Mouse (Mus musculus): ENCODE data around the gene Sftpd. TPM values are rescaled to one million over a fixed set of nuclear protein-coding genes. Genes with fewer than 3 reads are reported as not detected.
A peak's percentile ranks its signal among the peaks of the same experiment; 100 is the strongest.

The Sftpd gene
- 0.46 TPM in 1 of 2 replicates, not detected in the other for polyA plus RNA-seq (2015; fragmentation: Nextera tagmentation; extraction: Ambion mirVana)

DNA sequence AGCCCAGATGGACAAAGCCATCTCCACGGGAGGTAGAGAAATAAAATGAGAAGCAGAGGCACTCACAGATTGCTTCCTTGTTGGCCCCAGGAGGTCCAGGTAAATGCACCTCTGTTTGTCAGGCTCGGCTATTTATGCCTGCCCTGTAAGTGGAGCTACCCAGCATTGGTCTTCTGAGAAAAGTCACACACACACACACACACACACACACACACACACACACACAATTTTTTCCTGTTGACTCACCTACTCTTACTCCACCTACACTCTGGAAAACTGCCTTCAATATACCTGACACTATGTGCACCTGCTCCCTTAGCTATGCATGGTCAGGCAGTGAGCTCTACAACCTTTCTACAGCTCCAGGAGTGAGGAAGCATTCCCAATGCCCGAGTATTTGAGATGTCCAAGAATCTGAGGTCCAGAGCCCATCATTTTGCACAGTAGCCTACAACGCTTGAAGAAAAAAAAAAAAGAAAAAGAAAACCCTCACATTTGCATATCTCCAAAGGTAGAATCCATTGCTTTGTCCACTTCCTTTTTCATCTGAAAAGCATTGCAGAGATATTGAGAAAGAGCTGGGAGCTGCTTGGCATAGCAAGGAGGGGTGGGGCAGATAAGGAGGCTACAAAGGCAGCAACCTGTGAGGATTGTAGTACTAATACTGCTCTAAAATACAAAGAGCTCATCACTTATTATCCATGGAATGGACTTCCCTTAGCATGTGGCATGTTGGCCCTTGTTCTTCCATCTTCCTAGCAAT lies at the start of gene Sftpd:
TSS of gene Sftpd (minus strand) at position 91 of the 763 bp plus-strand sequence.
- Histone ChIP-seq H3K4me2 (no peak within 1 kb of the TSS), H3K4me3 (replicated peaks) (no peak within 1 kb of the TSS), H3K9ac (no peak within 1 kb of the TSS), H3K27me3 (no peaks in the 10 kb centered on the region), H3K36me3 (no peaks in the 10 kb centered on the region), H3K27ac (no peak within 1 kb of the TSS), H3K4me1 (no peaks in the 10 kb centered on the region), H3K9me3 (replicated peaks) (no peaks in the 10 kb centered on the region)
- ATAC-seq (replicated peaks; ENCODE audit: low FRiP score) = 0 out of 2 replicates have a peak, but pooled peaks have one; percentile 15
- WGBS = 81% methylated on average over 4 of the region's 4 CpGs

DNA sequence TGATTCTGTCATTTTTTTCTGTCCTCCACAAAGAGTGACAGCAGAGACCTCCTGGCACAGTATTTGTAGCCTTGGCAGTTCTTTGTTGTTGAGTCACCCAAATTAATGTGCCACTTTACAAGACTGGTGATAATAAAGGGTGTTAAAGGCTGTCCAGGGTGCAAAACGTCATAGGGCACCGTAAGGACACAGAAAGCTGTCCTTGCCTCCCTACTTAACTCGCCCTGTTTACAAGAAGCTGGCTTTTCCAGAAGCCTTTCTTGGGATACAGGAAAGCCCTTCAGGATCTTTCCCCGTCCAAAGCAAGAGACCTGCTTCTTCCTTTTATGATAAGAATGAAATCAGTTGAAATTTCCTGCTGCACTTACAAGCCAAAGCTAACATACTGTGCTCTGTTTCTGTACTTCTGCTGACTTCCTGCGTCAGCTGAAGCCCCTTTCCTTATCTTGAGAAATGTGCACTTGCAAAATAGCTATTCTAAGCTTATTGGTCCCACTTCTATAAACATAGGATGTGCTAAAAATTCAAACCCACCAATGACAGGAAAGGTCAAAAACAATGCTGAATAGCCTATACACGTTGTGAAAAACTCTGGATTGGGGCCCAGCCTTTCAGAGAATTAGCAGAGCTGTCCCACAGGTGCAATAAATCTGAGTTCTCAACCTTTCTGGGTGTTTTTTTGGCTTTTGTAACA lies 13.2 kb upstream of the Sftpd start:
- Histone ChIP-seq H3K27ac (no peak overlapping the region), H3K4me3 (replicated peaks) (no peak overlapping the region), H3K4me2 (no peak overlapping the region), H3K4me1 (no peaks in the 10 kb centered on the region), H3K36me3 (no peaks in the 10 kb centered on the region), H3K9me3 (replicated peaks) (no peaks in the 10 kb centered on the region), H3K27me3 (no peaks in the 10 kb centered on the region), H3K9ac (no peak overlapping the region)
- no peak for ATAC-seq (replicated peaks; ENCODE audit: low FRiP score)
- WGBS = 46% methylated on average over 6 of the region's 6 CpGs

DNA sequence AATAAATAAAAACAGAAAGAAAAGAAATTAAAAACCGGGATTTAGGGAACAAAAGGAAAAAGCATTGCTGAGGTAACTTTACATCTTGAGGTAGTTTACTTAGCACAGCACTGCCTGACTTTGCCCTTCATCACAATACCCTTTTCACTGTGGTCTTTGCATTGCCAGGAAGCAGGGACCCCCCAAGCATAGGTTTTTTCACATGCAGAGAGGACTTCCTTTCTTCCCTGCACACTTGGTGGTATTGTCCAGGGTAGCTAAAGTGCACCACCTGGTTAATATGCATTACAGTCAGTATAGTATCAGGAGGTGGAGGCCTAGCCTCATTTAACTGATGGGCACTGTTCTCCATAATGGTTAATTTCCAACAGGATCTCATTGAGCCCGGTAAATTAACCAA lies 4.5 kb upstream of the Sftpd start:
- H3K36me3 ChIP-seq = no peaks in the 10 kb centered on the region
- 0 out of 2 replicates have a peak, but pooled peaks cover 3% of the 10 kb centered on the region for H3K9me3 ChIP-seq (replicated peaks)
- H3K4me3 ChIP-seq (replicated peaks) = no peak overlapping the region
- no peak overlapping the region for H3K9ac ChIP-seq
- 83% methylated on average over 2 of the region's 2 CpGs for WGBS
- H3K4me1 ChIP-seq = no peaks in the 10 kb centered on the region
- H3K4me2 ChIP-seq = no peak overlapping the region
- ATAC-seq (replicated peaks; ENCODE audit: low FRiP score) = no peak
- no peak overlapping the region for H3K27ac ChIP-seq
- no peaks in the 10 kb centered on the region for H3K27me3 ChIP-seq

DNA sequence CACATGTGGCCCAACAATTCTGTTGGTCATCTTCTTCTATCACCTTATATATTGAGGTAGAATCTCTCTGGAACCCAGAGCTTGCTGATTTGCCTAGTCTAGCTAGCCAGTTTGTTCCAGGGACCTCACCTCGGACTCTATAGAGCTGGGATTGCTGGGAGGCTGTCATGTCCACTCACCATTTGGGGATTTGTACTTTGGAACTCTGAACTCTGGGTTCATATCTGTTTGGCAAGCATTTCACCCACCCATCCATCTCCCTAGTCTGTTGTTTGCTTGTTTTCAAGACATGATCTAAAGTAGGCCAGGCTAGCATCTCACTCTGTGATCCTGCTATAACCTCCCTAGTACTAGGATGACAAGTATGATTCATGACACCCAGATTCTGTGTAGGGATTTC lies 10.1 kb downstream of the Sftpd start:
- Histone ChIP-seq H3K9me3 (replicated peaks) (no peaks in the 10 kb centered on the region), H3K27me3 (no peaks in the 10 kb centered on the region), H3K4me1 (no peaks in the 10 kb centered on the region), H3K4me2 (no peak overlapping the region), H3K9ac (no peak overlapping the region), H3K36me3 (no peaks in the 10 kb centered on the region), H3K27ac (no peak overlapping the region), H3K4me3 (replicated peaks) (no peak overlapping the region)
- no peak for ATAC-seq (replicated peaks; ENCODE audit: low FRiP score)
- WGBS = 63% methylated on average over 1 of the region's 1 CpGs

DNA sequence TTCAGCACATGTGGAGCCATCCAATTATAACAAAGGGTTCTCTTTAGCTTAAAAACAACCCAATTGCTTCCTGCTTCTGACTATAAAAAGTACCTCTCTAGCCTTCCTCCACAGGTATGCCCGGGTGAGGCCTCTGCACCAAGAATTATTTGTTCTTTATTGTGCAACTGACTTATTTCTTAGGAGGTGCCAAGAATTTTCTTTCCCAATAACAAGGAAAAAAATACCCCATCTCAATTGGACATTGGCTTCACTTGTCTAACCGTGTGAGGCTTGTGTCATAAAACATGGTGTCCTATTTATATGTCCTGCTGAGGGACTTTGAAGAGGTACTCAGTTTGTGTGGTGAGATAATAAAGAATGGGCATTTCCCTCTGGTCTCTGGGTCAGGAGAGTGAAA lies 14.4 kb downstream of the Sftpd start:
- Histone ChIP-seq H3K4me3 (replicated peaks) (no peak overlapping the region), H3K27me3 (no peaks in the 10 kb centered on the region), H3K36me3 (no peaks in the 10 kb centered on the region), H3K9ac (no peak overlapping the region), H3K4me2 (no peak overlapping the region), H3K27ac (no peak overlapping the region), H3K4me1 (no peaks in the 10 kb centered on the region), H3K9me3 (replicated peaks) (no peaks in the 10 kb centered on the region)
- no peak for ATAC-seq (replicated peaks; ENCODE audit: low FRiP score)
- 88% methylated on average over 2 of the region's 2 CpGs for WGBS

DNA sequence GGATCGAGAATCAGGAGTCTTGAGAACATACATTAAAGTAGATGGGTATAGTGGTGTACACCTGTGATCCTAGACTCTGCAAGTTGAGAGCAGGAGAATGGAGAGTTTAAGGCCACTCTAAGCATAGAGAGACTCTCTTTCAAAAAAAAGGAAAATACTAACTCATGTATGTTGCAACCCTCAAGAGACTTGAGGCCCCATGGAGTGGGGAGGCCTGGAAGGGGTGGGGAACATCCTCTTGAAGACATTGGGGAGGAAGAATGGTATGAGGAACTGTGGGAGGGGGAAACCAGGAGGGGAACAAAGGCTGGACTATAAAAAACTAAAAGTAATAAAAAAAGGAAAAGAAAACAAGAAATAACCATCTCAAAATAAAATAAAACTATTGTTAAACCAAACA lies 16.4 kb downstream of the Sftpd start:
- WGBS = 91% methylated on average over 1 of the region's 1 CpGs

DNA sequence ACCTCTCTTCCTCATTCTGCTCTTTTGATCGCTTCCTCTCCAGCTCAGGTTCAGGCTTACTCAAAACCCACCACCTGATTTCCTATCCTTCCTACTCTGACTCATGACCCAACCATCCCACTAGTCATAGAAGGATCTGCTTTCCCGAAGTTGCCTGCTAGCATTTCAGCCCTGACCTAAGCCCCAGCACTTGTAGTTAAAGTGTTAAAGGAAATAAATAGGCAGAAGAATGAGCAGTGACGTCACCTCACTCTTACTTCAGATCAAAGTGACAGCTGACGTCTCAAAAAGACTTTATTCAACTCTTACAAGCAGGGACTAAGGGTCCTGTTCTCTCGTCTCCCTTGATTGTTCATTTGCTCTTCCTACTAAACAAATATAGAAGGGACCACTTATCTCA lies 17.7 kb downstream of the Sftpd start:
- Histone ChIP-seq H3K9me3 (replicated peaks) (no peaks in the 10 kb centered on the region), H3K4me3 (replicated peaks) (no peak overlapping the region), H3K4me1 (no peaks in the 10 kb centered on the region), H3K9ac (no peak overlapping the region), H3K27me3 (no peaks in the 10 kb centered on the region), H3K36me3 (no peaks in the 10 kb centered on the region), H3K27ac (no peak overlapping the region), H3K4me2 (no peak overlapping the region)
- no peak for ATAC-seq (replicated peaks; ENCODE audit: low FRiP score)
- 59% methylated on average over 5 of the region's 5 CpGs for WGBS

More for the DNA sequence above, 16.4 kb downstream of the Sftpd start:
- Histone ChIP-seq H3K36me3 (no peaks in the 10 kb centered on the region), H3K27me3 (no peaks in the 10 kb centered on the region), H3K27ac (no peak overlapping the region), H3K9ac (no peak overlapping the region), H3K4me2 (no peak overlapping the region), H3K4me3 (replicated peaks) (no peak overlapping the region), H3K9me3 (replicated peaks) (no peaks in the 10 kb centered on the region), H3K4me1 (no peaks in the 10 kb centered on the region)
- ATAC-seq (replicated peaks; ENCODE audit: low FRiP score) = no peak

DNA sequence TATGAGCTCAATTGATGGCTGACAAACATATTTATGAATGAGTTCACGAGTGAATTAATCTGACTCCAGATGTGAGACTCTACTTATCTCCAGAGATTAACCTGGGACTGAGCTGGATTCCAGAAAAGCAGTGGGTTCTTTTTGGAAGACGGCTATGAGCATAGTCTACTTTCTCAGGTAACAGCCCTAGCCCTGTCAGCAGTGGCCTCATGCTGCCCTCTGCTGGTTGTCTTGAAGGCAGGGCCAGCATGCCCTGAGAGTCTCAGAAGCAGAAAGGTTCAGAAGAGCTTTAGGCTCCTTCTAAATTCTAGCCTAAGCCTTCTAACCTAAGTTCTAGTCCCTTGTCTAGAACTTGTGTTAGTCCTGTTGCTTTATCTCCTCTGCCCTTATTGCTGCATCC lies 22.3 kb downstream of the Sftpd start:
- no peak overlapping the region for H3K27ac ChIP-seq
- WGBS = 20% methylated on average over 2 of the region's 2 CpGs
- ATAC-seq (replicated peaks; ENCODE audit: low FRiP score) = no peak
- no peak overlapping the region for H3K9ac ChIP-seq
- no peak overlapping the region for H3K4me2 ChIP-seq
- no peaks in the 10 kb centered on the region for H3K9me3 ChIP-seq (replicated peaks)
- H3K27me3 ChIP-seq = no peaks in the 10 kb centered on the region
- H3K36me3 ChIP-seq = no peaks in the 10 kb centered on the region
- H3K4me1 ChIP-seq = no peaks in the 10 kb centered on the region
- H3K4me3 ChIP-seq (replicated peaks) = no peak overlapping the region

DNA sequence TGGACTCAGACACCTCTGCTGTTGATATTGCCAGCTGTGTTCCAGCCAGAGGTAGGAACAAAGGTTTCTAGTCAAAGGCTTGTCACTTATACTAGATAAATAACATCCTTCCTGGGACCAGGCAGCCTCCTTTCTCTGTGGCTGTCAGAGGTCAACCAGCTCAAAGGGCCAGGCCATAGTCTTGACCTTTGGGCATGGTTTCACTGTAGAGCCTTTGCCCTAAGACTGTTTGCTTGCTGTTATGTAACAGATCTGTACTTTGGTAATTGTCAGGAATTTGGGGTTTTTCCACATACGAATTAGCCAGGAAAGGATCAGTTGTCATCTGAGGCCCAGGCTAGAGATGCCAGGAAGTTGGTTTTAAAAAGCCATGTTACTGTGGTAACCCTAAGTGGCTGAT lies 24.2 kb downstream of the Sftpd start:
- H3K4me3 ChIP-seq (replicated peaks) = no peak overlapping the region
- H3K36me3 ChIP-seq = no peaks in the 10 kb centered on the region
- H3K27me3 ChIP-seq = no peaks in the 10 kb centered on the region
- no peaks in the 10 kb centered on the region for H3K4me1 ChIP-seq
- no peak overlapping the region for H3K27ac ChIP-seq
- no peaks in the 10 kb centered on the region for H3K9me3 ChIP-seq (replicated peaks)
- ATAC-seq (replicated peaks; ENCODE audit: low FRiP score) = no peak
- WGBS = 26% methylated on average over 1 of the region's 1 CpGs
- no peak overlapping the region for H3K4me2 ChIP-seq
- no peak overlapping the region for H3K9ac ChIP-seq

DNA sequence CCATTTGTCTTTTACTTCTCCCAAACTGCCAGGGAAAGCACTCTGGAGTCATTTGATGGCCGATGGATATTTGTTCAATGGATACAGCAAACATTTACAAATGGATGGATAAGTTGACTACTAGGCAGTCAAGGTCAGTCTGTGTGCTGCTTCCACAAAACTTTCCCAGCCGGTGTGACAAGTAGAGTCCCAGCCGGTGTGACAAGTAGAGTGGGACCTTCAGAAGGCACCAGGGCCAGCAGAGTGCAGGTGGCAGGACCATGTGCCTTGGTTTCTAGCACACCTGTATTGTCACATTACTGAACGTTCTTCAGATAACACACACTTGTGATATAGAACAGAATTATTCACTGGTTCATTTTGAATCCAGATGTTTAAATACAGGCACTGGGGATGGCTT lies 24.9 kb downstream of the Sftpd start:
- no peak overlapping the region for H3K4me2 ChIP-seq
- no peaks in the 10 kb centered on the region for H3K36me3 ChIP-seq
- H3K4me1 ChIP-seq = no peaks in the 10 kb centered on the region
- H3K9me3 ChIP-seq (replicated peaks) = no peaks in the 10 kb centered on the region
- 90% methylated on average over 4 of the region's 4 CpGs for WGBS
- no peak overlapping the region for H3K9ac ChIP-seq
- no peak overlapping the region for H3K4me3 ChIP-seq (replicated peaks)
- no peak for ATAC-seq (replicated peaks; ENCODE audit: low FRiP score)
- H3K27ac ChIP-seq = no peak overlapping the region
- H3K27me3 ChIP-seq = no peaks in the 10 kb centered on the region

DNA sequence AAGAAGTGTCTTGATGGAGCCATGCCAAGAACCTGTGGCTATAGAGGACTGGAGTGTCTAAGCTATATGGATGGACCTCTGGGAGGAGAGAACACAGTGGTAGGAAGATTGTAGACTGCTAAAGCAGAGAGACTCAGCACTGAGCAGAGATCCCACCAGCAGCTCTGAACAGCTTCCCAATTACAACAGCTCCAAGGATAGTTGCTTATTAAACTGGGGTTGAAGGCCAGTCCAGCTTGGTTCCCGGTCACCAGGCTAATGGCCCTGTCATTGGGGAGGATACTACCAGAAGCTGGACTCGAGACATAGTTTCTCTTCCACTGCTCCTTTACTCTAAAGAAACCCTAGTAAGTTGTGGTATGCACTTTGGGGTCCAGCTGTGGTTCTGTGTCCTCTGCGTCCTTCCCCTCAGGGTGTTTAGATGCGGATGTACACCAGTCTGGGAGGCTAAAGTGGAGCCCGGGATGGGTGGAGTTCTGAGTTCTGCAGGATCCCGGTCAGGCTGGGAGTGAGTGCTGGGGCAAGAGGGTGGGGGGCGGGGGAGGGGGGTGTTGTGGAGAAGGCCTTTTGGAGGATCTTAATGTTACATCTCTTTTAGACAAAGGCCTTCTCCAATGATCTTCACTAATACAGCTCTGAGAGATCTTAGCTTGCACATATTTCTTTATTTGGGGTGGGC lies 33.6 kb downstream of the Sftpd start, which contains the start of gene Mbl1:
TSS of gene Mbl1 (plus strand) at position 239 of the 679 bp plus-strand sequence.
- no peak within 1 kb of the TSS for H3K9ac ChIP-seq
- H3K36me3 ChIP-seq = no peaks in the 10 kb centered on the region
- no peaks in the 10 kb centered on the region for H3K27me3 ChIP-seq
- ATAC-seq (replicated peaks; ENCODE audit: low FRiP score) = no peak
- no peak within 1 kb of the TSS for H3K27ac ChIP-seq
- H3K9me3 ChIP-seq (replicated peaks) = no peaks in the 10 kb centered on the region
- WGBS = 85% methylated on average over 7 of the region's 7 CpGs
- no peak within 1 kb of the TSS for H3K4me3 ChIP-seq (replicated peaks)
- H3K4me2 ChIP-seq = no peak within 1 kb of the TSS
- H3K4me1 ChIP-seq = no peaks in the 10 kb centered on the region

DNA sequence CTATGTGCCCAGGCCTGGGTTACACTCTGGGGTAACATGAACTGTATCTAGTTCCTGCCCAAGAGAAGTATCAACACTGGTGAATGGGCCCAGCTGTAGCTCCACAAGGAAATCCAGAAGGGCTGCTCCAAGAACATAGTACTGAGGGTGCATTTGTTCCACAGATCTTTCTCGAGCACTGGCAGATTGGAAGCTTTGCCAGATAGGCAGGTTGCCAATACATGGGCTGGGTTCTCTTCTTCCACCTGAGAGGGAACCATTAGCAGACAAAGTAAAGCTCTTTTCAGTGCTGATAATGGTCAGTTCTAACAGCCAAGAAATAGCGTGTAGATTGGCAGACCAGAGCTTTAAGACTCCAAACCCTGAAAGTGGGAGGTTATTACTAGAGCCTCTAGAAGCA lies 37.6 kb downstream of the Sftpd start:
- WGBS = 83% methylated on average over 2 of the region's 2 CpGs
- no peaks in the 10 kb centered on the region for H3K9me3 ChIP-seq (replicated peaks)
- no peak for ATAC-seq (replicated peaks; ENCODE audit: low FRiP score)

More for the DNA sequence above, 37.6 kb downstream of the Sftpd start:
- Histone ChIP-seq H3K27me3 (no peaks in the 10 kb centered on the region), H3K9ac (no peak overlapping the region), H3K4me1 (no peaks in the 10 kb centered on the region), H3K27ac (no peak overlapping the region), H3K4me3 (replicated peaks) (no peak overlapping the region), H3K36me3 (no peaks in the 10 kb centered on the region), H3K4me2 (no peak overlapping the region)

Measured in kidney, embryonic 15.5 days (tissue).